Comparison of ENCODE assay signal across 7 mouse cellular contexts in genomic region chr3:60409283-60409633, GRCm38 (mm10).
DNase-seq lines count a peak whose midpoint lies in the region; ATAC-seq and TF ChIP-seq lines count a peak whose summit lies in the region.

No protein-coding gene starts in this region.

- H3K27ac ChIP-seq in limb, embryonic 15.5 days, result peak overlapping the region; percentile 81
- peak overlapping the region; percentile 79 for H3K27ac ChIP-seq in stomach, postnatal 0 days (replicated peaks)
- no peak overlapping the region for H3K27ac ChIP-seq in midbrain, embryonic 10.5 days (replicated peaks)

- TF ChIP-seq EP300 in stomach, postnatal 0 days (optimal IDR thresholded peaks at IDR 0.05), result no peak

- no peaks in the 10 kb centered on the region for H3K9me3 ChIP-seq in megakaryocyte, embryonic 14.5 days
- H3K9me3 ChIP-seq in erythroblast, embryonic 14.5 days (ENCODE audit: control insufficient read depth, low read length), result no peaks in the 10 kb centered on the region
- no peaks in the 10 kb centered on the region for H3K9me3 ChIP-seq in limb, embryonic 15.5 days
- H3K9me3 ChIP-seq in stomach, postnatal 0 days (ENCODE audit: control insufficient read depth, low read length), result no peaks in the 10 kb centered on the region
- no peaks in the 10 kb centered on the region for H3K9me3 ChIP-seq in midbrain, embryonic 10.5 days (replicated peaks)

- DNase-seq in stomach, postnatal 0 days (ENCODE audit: low spot score), result peak; percentile 19
- no peak for DNase-seq in embryo, embryonic 10 days (ENCODE audit: low spot score)
- DNase-seq in midbrain, embryonic 10.5 days (ENCODE audit: low spot score), result no peak

- H3K4me2 ChIP-seq in limb, embryonic 15.5 days, result peak overlapping the region; percentile 31; the same call in 1 of the 2 replicates
- peak overlapping the region; percentile 42 for H3K4me2 ChIP-seq in stomach, postnatal 0 days (replicated peaks; ENCODE audit: low read depth)

- H3K4me1 ChIP-seq in megakaryocyte, embryonic 14.5 days, result peaks cover 74% of the 10 kb centered on the region
- peaks cover 30% of the 10 kb centered on the region for H3K4me1 ChIP-seq in erythroblast, embryonic 14.5 days (ENCODE audit: control insufficient read depth)
- H3K4me1 ChIP-seq in limb, embryonic 15.5 days, result 0 out of 2 replicates have a peak, but pooled peaks cover 3% of the 10 kb centered on the region
- no peaks in the 10 kb centered on the region for H3K4me1 ChIP-seq in stomach, postnatal 0 days (replicated peaks; ENCODE audit: control insufficient read depth, insufficient read depth)
- no peaks in the 10 kb centered on the region for H3K4me1 ChIP-seq in midbrain, embryonic 10.5 days

- H3K27me3 ChIP-seq in megakaryocyte, embryonic 14.5 days (replicated peaks), result no peaks in the 10 kb centered on the region
- H3K27me3 ChIP-seq in erythroblast, embryonic 14.5 days (ENCODE audit: control insufficient read depth), result no peaks in the 10 kb centered on the region
- H3K27me3 ChIP-seq in limb, embryonic 15.5 days, result no peaks in the 10 kb centered on the region
- H3K27me3 ChIP-seq in stomach, postnatal 0 days (ENCODE audit: control insufficient read depth, insufficient read depth, low read length), result no peaks in the 10 kb centered on the region
- H3K27me3 ChIP-seq in midbrain, embryonic 10.5 days (ENCODE audit: low read depth, poor library complexity, severe bottlenecking), result no peaks in the 10 kb centered on the region

- H3K4me3 ChIP-seq in megakaryocyte, embryonic 14.5 days (replicated peaks), result peak overlapping the region; percentile 91
- H3K4me3 ChIP-seq in erythroblast, embryonic 14.5 days (replicated peaks), result peak overlapping the region; percentile 68
- H3K4me3 ChIP-seq in limb, embryonic 15.5 days, result no peak overlapping the region
- H3K4me3 ChIP-seq in stomach, postnatal 0 days (ENCODE audit: low read depth, low read length), result 0 out of 2 replicates have a peak overlapping the region, but pooled peaks have one; percentile 32
- no peak overlapping the region for H3K4me3 ChIP-seq in midbrain, embryonic 10.5 days

- no peak overlapping the region for H3K9ac ChIP-seq in limb, embryonic 15.5 days
- H3K9ac ChIP-seq in stomach, postnatal 0 days (ENCODE audit: low read length), result no peak overlapping the region

- no peak for TF ChIP-seq CTCF in stomach, postnatal 0 days (IDR thresholded peaks at IDR 0.05; ENCODE audit: low read depth)

- no peak for ATAC-seq in megakaryocyte, adult 5-6 weeks (ENCODE audit: poor library complexity, severe bottlenecking)
- ATAC-seq in limb, embryonic 15.5 days (ENCODE audit: insufficient number of reproducible peaks, low FRiP score, low TSS enrichment, low read depth), result no peak
- peak; percentile 47; the same call in 1 of the 2 replicates for ATAC-seq in stomach, postnatal 0 days (ENCODE audit: low FRiP score, low TSS enrichment)

- H3K36me3 ChIP-seq in megakaryocyte, embryonic 14.5 days (replicated peaks; ENCODE audit: low read length), result no peaks in the 10 kb centered on the region
- no peaks in the 10 kb centered on the region for H3K36me3 ChIP-seq in erythroblast, embryonic 14.5 days (ENCODE audit: control insufficient read depth)
- no peaks in the 10 kb centered on the region for H3K36me3 ChIP-seq in limb, embryonic 15.5 days
- H3K36me3 ChIP-seq in stomach, postnatal 0 days (ENCODE audit: control insufficient read depth, insufficient read depth, low read length), result no peaks in the 10 kb centered on the region
- no peaks in the 10 kb centered on the region for H3K36me3 ChIP-seq in midbrain, embryonic 10.5 days

Comparison
In these comparisons a context has a peak if more than half of its experiments do, and no peak if none do; other contexts are left out.
1. H3K4me3 ChIP-seq: peak in megakaryocyte, embryonic 14.5 days (single experiment), erythroblast, embryonic 14.5 days (single experiment) and stomach, postnatal 0 days (single experiment); none in limb, embryonic 15.5 days (single experiment) and midbrain, embryonic 10.5 days (single experiment).